Mouse (Mus musculus): ENCODE measurements around the gene Snx9. TPM values are rescaled to one million over a fixed set of nuclear protein-coding genes. Genes with fewer than 3 reads are reported as not detected.

Gene Snx9
- 10 to 100 TPM; 21.0 to 23.9 TPM for total RNA-seq (2021)
- long read RNA-seq, experiment 1, transcript Snx9-201 (18 exons, 3,331 nt) = major isoform, 7 of 21 reads
- long read RNA-seq, experiment 1, partial matches to known transcripts = 0 of 21 reads
- long read RNA-seq, experiment 1, other reads (novel, unspliced or antisense) = 14 of 21 reads
- long read RNA-seq, experiment 2, transcript Snx9-201 (18 exons, 3,331 nt) = major isoform, 12 of 24 reads
- long read RNA-seq, experiment 2, partial matches to known transcripts = 0 of 24 reads
- long read RNA-seq, experiment 2, other reads (novel, unspliced or antisense) = 12 of 24 reads

DNA sequence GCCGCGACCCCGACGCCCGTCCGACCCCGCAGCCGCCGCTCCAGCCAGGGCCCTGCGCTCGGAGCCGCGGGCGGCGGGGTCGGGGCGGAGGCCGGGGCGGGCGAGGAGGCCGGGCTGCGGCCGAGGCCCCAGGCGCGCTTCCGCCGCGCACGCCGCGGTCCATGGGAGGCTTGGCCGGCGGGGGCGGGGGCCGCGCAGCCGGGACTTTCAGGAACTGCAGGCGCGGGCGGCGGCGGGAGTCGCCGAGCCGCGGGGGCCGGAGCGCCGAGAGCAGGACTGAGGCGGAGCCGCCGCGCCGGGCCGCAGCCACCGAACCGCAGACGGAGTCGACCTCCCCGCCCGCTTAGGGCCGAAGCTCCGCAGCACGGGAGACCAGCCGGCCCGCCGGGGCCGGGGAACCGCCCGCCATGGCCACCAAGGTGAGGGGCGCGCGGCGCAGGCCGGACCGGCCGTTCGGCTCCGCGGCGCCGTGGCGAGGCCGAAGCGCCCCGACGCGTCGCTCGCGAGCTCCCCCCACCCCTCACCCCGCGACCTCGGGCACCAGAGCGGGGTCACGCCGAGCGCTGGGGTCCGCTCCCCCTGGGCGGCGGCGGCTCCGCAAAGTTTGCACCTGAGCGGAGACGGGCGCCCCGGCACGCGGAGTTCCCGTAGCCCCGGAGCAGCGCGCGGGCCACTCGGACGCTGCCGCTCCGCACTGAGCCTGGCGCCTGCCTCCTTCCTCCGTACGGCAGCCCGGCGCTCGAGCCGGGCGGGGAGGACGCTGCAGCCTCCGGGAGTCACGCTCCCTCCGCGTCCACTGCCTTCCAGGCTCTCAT is at the start of gene Snx9:
Snx9 (plus strand) TSS at position 202 of the 815 bp plus-strand sequence.
- intact Hi-C loops (cut with DNase I; ENCODE audit: low total_unique reads) = no loop called here
- DNase-seq = peak; percentile 80

DNA sequence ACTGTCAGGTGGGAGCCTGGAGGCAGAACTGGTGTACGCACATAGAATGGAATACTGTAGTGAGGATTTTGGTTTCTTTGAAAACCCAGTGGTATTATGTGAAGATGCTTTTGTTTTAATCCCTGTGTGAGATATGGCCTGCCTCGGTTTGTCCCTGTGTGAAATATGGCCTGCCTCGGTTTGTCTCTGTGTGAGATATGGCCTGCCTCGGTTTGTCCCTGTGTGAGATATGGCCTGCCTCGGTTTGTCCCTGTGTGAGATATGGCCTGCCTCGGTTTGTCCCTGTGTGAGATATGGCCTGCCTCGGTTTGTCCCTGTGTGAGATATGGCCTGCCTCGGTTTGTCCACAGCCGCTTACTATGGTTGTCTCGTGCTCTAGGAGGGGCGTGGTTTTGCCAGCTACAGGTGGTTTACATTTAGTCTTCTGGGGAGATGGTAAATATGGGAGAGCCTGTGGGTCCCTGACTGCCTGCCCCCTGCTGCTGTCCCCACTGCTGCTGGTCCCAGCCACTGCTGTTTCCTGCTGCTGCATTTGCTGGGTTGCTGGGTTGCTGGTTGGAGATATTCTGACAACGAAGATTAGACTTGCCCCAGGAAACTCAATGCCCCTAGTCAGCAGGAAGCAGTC is 48.9 kb upstream of the Snx9 start:
- no peak for DNase-seq
- intact Hi-C loops (cut with DNase I; ENCODE audit: low total_unique reads) = no loop called here

DNA sequence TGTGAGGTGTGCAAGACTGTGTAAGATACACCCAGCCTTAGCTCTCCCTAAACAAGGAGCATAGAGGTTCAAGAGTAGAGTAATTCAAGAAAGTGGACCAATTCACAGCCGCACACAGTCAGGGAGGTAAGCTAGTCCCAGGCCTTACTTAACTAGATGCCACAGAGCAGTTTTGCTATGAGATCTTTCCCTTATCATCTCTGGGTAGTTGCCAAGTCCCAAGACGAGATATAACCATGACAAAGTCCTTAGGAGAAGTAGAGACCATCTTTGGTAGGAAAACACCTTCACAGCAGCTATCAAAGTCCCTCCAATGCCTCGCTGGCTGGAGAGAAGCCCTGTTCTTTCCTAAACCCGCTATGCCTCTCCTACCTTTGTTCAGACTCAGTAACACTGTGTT is 47.5 kb upstream of the Snx9 start:
- intact Hi-C loops (cut with DNase I; ENCODE audit: low total_unique reads) = no loop called here
- no peak for DNase-seq

DNA sequence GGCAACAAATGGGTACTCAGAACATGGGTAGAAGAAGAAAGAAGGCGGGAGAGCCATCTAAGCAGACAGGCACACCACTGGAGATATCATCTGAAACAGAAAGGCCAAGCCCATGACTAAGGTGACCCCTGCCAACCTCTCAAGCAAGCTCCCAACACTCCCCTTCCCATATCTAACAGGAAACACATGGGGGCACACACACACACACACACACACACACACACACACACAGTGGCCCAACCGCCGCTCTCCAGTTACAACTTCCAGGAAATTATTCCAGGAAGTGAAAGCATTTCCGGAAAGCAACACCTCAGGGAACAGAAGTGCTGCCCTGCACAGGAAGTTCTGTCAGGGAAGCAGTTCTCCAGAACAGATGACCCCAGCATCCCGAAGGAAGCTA is 46.9 kb upstream of the Snx9 start:
- intact Hi-C loops (cut with DNase I; ENCODE audit: low total_unique reads) = no loop called here

DNA sequence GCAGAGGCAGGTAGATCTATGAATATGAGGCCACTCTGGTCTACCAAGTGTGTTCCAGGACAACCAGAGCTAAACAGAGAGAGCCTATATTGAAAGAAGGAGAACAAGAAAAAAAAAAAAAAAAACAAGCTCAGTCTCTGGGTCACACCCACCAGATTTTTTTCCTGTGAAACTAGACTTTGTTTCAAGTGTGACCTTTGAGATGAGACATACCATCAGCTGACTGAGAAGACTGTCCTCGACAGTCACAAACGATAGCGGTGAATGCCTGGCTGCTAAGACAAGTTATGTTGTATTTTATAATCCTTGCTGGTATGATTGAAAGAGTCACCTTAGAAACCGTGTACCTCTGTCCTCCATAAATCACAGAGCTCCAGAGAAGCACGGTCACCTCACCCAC is 45.8 kb upstream of the Snx9 start:
- DNase-seq = no peak
- intact Hi-C loops (cut with DNase I; ENCODE audit: low total_unique reads) = loop anchor here (5.0 kb wide), 1 partner anchor 92 kb away; no protein-coding TSS in a partner anchor

More for the DNA sequence above, 46.9 kb upstream of the Snx9 start:
- DNase-seq = no peak

DNA sequence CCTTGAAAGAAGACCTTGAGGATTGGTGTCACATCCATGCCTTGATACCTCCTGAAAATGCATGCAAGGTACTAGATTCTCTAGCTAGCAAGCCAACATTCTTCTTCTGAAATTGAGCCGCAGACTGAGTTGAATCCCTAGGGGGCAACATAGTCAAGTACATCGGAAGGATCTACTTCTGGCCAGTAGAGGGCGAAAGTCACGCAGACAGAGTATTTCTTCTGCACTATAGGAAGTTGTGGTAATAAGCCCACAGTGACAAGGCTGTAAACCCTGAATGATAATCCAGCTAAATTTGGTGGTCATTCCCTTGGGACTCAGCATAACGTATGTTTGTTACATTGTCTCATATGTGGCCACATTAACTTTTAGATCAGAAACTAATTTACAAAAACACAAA is 45.3 kb upstream of the Snx9 start:
- intact Hi-C loops (cut with DNase I; ENCODE audit: low total_unique reads) = loop anchor here (5.0 kb wide), 1 partner anchor 91 kb away; no protein-coding TSS in a partner anchor
- peak; percentile 64 for DNase-seq

DNA sequence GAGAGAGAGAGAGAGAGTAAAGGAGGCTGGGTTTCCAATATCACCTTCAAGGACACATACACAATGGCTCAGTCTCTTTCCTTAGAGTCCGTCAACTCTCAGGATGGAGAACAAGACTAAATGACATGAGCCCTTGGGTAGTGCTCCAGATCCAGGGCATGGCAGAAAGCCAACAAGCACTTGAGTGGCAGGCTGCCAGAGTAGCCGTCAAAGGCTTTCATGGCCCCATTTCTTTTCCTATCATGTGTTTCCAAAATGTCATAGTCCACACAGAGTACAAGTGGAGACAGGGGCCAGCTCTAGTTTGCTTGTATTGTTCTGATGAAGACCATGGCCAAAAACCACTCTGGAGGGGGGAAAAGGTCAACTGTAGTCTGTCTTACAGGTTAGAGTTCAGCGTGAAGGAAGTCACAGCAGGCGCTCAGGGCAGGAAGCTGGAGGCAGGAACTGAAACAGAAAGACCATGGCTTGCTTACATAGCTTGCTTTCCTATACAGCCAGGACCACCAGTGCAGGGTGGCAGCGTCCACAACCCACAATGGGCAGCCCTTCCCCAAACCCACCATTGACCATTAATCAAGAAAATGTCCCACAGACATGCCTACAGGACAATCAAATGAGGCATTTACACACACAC is 43.9 kb upstream of the Snx9 start:
- no peak for DNase-seq

DNA sequence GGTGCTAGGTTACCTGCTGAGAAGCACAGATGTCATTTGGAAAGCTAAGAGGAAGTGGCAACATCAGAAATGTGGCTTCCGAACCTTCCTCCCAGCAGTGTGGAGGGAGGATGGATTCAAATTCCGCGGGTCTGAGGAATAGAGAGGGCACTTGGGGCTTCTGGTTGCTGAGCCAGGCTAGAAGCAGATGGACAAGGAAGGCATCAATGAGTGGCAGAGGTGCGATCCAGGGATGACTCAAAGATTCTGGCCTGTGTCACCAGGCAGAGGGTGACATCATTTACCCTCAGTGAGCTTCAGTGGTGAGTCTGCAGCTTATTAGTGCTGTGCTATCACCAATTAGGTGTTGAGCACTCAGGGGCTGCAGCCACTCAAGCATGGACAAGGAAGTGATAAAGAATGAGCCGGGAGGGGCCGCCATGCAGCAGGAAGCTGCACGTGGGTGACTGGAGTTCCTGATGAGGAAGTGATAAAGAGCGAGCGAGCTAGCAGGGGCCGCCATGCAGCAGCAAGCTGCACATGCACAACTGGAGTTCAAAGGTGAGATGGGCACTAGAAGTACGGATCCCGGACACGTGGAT is 42.8 kb upstream of the Snx9 start:
- intact Hi-C loops (cut with DNase I; ENCODE audit: low total_unique reads) = loop anchor here (5.0 kb wide), 1 partner anchor 89 kb away; no protein-coding TSS in a partner anchor
- DNase-seq = no peak

More for the DNA sequence above, 43.9 kb upstream of the Snx9 start:
- intact Hi-C loops (cut with DNase I; ENCODE audit: low total_unique reads) = loop anchor here (5.0 kb wide), 1 partner anchor 90 kb away; no protein-coding TSS in a partner anchor

DNA sequence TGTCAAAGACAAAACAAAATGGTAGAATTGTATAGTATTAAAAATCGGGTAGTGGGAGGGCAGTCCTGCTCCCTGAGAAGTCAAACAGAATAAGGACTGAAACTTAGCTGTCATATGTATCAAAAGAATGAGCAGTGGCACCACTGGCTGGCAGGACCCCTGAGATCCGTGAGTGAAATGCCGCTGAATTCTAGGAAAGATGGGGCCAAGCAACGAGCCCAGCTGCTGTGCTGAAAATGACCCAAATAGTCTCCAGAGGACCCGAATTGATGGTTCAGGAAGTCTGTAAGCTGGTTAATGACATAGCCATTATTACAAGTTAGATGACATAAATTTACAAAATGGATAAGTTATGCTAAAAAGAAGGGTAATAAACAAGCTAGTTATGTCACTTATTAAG is 42.2 kb upstream of the Snx9 start:
- no peak for DNase-seq
- intact Hi-C loops (cut with DNase I; ENCODE audit: low total_unique reads) = loop anchor here (5.0 kb wide), 1 partner anchor 88 kb away; no protein-coding TSS in a partner anchor

DNA sequence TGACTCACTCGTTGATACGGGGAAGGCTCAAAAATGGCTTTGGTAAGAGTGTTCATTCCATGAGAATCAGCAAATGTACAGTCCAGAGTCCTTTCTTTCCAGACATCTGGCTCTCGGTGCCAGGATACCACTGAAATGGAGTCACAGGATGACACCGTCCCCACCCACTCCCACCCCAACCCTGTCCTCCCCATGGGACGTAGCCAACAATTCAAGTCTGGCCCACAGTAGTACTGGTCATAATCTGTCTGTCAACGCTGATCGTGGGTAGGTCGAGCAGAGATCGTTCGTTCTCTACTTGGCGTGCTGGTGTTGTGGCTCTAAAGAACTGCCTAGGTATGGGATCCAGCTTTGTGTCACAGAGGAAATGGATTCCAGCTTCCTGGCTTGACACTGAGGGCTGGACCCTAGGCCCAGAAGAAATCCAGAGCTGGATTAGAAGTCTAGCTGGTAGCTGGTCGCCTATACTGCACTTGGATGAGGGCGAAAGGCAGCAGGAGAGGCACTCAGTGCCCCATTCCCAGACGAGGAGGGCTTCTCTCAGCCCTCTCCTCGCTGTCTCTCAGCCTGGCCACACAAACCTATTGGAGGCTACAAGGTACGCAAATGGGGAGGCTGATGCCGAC is 41.6 kb upstream of the Snx9 start:
- intact Hi-C loops (cut with DNase I; ENCODE audit: low total_unique reads) = loop anchor here (5.0 kb wide), 1 partner anchor 88 kb away; no protein-coding TSS in a partner anchor
- no peak for DNase-seq

DNA sequence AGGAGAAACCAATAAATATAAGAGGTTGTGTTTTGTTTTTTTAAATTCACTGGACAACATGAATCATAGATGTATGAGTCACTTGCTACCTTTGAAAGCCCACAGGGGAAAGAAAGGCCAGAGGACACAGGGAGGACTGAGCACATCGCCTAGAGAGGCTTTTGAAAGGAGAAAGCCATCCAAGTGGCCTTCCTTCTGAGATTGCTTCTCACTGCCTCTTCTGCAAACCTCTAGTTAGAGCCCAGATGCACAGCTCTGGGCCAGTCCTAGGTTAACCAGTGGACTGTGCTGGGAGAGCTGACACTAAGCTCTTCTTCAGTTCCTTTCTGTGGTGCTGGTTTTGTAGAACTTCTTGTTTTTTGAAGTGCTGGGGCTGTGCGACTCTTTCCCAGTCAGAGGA is 40.9 kb upstream of the Snx9 start:
- intact Hi-C loops (cut with DNase I; ENCODE audit: low total_unique reads) = no loop called here
- no peak for DNase-seq

DNA sequence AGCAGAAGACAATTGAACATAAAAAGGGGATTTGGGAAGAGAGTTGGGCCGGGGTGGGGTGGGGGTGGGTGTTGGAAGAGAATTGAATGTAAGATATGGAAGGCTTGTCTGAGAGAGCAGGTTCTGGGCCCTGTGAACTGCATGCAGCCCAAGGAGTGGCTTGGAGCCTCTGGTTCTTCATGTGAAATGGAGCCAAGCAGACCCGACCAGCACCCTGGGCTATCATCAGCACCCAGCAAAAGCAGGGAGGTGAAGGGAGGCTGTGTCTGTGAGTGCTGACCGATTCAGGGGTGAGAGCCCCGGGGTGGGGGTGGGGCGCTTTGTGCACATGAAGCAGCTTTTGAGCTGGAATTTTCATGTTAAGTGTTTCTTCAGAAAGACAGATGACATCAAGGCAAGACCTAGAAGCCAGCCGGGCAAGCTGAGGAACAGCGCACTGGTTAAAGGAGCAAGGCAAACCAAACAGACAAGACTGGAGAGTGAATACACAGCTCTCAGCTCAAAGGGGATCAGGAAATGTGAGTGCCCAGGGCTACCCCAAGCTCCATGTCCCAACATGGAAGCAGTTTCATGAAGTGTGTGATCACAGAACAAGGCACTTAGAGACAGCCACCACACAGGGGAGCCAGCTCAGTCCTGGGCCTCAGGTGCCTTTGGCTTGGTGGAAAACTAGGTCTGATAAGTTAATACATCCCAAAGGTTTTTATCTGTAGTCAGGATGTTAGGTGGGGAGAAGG is 40.1 kb upstream of the Snx9 start:
- intact Hi-C loops (cut with DNase I; ENCODE audit: low total_unique reads) = no loop called here
- DNase-seq = no peak

DNA sequence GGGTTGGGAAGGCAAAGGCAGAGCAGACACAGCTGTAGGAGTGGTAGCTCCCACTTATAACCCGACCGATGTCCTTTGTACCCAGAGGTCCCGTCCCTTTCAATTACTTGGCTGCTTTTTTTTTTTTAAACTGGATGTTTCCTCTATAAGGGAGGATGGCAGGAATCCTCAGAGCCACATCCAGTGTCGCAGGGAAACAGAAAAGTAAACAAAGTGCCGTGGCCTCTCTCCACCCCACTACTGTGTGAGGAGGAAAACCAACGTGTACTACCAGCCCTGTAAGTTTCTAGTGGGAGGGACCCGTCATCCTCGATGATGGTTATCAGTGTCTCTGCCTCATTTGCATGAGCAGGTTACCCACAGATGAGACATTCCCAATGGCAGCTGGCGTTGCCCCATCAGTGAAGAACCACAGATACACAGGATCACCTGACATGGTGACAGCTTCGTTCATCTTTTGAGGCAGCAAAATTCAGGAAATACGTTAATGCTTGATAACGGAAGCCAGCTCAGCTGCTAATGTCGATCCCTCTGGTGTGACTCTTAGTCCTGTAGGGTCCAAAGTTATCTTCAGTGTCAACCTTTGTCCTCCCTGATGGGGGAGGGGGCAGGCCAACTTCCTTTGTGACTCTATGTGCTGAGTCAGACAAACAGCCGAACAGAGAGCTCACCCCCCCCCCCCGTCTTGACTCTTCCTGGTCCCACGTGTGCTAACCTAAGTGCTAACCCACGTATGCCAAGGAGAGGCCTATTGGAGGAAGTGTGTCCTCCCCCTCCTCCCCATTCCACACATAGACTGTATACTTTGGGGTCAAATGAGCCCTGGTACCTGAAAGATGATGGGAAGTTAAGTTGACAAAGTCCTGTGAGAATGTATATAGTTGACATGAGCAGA is 39.1 kb upstream of the Snx9 start:
- no peak for DNase-seq
- intact Hi-C loops (cut with DNase I; ENCODE audit: low total_unique reads) = no loop called here

DNA sequence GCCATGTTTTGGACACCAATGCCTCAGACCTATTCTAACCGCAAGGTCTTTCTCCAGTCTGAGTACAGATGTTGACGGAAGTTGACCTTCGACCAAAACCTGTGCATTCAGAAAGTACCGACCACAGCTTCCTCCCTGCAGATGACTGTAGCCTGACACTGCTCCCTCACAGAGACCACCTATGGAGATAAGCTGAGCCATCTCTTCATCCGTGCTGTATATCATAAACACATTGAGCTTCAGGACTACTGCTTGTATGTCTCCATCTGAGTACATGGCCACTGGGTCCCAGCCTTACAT is 38.5 kb upstream of the Snx9 start:
- no peak for DNase-seq
- intact Hi-C loops (cut with DNase I; ENCODE audit: low total_unique reads) = no loop called here

DNA sequence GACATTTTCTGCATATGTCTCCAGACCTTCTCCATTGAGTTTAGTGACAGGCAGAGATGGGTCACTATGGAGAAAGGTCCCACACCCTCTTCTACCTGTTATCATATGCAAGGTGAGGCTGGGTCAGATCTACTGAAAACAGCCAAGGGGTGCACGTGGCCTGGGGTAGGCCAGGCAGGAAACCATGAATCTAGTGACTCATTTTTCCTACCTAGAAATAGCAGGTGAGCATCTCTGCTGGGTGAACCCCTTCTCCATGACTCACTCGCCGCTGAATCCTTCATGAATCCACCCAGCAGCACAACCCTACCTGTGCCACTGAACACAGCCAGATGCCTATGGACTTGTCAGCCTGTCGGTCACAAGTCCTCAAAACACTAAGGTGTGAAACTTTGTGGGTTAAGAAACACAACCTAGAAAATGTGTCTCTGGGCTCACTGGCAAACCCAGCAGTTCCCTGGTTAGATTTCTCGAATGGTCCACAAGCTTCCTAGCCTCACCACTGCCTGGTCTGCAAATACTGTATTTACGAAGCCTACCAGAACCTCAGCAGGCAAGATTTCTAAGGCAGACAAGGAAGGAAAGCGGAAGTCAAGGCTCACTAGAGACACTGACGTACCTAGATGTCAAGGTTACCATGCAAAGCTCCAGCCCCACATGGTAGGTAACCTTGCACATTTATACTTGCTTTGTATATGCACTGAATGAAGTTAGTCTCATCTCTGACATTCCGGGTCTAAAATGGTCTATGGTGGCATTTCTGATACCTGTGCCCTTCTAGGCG is 37.7 kb upstream of the Snx9 start:
- DNase-seq = no peak
- intact Hi-C loops (cut with DNase I; ENCODE audit: low total_unique reads) = no loop called here

DNA sequence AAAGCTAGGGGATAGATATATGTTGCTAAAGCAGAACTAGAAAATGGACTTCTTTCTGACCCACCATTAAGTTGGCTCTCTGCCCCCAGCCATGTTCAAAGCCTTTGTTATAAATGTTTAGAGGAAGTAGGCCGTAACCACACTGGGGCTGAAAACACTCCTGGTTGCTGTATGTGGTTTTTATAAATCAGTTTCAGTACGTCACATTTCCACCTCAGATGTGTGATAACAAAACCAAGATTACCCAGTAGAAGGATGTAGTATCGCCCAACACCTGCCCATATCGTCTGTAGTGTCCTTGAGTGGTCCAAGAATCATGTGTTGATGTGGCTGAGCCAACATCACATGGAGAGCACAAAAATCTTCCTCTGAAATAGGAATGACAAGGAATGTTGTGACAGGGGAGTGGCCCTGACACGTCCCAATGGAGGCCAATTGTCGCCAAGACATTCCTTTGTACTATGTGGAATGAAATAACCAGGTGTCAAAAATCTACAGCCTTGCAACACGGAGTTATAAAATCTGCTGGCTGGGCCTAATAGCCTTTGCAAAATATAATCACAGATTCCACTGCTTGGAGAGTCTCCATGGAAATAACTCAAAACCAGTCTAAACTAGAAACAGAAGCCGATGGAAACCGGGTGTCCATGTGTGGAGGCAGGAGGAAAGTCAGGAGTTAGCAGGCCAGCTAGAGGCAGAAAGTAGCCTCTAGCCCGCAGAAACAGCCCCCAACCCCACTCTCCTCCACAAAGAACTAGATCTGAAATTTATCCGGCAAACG is 36.6 kb upstream of the Snx9 start:
- intact Hi-C loops (cut with DNase I; ENCODE audit: low total_unique reads) = no loop called here
- no peak for DNase-seq

Data from gastrocnemius, postnatal 14 days (tissue).